Mouse (Mus musculus) heart, postnatal 36 days (tissue): Measurements from ENCODE around the gene Krtap5-1. TPM values are rescaled to one million over a fixed set of nuclear protein-coding genes. Genes with fewer than 3 reads are reported as not detected.
"Not testable (repeated sequence)": the region's sequence is repeated elsewhere in the genome, so short reads cannot be mapped to it uniquely, and the experiment has no call there.

Experiments
- DNase-seq, 2 experiments: peaks; one replicate each; pipeline ENCODE4 v3.0.0; 2021 to 2022
- intact Hi-C: fragments of 180-260 bp; cut with DNase I; formaldehyde crosslinking; loops from one replicate; pipeline ENCODE4 v1.15.1; 2025
- total RNA-seq, 2 experiments: library from RNA; stranded (reverse); gene quantifications; 2 replicates each; pipeline ENCODE4 v1.2.3; 2021

The Krtap5-1 gene
- not detected for total RNA-seq

DNA sequence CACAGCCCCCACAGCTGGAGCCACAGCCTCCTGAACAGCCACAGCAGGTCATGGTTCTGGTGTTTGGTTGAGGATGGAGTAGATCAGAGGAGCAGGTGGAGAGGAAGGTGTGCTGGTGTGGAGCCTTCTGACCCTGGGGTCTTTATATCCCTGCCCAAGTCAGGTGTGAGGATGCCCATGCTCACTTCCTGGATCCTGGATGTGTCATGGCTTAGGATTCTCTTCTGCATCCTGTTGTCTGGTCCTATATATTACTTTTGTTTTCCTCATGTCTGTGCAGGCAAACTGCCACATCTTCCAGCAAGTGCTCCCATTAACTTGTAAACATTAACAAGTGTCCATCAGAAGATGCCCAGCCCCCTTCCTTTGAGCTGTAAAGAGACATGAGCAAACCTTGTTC lies at the start of gene Krtap5-1:
Gene Krtap5-1, minus strand, starts transcription at position 101 of the 400 bp plus-strand sequence.
- intact Hi-C loops, DNase-seq: not testable (repeated sequence)

DNA sequence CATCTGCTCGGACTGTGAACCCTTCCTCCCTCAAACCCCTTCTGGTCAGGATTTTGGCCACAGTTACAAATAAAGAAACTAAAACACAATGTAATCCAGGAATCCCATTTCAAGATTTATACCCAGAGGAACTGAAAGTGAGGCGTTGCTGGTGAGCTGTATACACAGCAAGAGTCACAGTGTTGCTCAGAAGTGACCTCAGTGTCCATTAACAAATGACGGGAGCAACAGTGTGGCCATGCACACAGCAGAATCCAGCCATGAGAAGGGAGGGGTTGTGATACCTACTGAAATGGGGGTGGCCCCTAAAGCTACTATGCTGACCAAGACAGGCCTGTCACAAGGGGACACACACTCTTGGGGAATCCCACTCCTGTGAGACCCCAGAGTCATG lies 45.3 kb upstream of the Krtap5-1 start:
- DNase-seq = no peak
- intact Hi-C loops = no loop called here

DNA sequence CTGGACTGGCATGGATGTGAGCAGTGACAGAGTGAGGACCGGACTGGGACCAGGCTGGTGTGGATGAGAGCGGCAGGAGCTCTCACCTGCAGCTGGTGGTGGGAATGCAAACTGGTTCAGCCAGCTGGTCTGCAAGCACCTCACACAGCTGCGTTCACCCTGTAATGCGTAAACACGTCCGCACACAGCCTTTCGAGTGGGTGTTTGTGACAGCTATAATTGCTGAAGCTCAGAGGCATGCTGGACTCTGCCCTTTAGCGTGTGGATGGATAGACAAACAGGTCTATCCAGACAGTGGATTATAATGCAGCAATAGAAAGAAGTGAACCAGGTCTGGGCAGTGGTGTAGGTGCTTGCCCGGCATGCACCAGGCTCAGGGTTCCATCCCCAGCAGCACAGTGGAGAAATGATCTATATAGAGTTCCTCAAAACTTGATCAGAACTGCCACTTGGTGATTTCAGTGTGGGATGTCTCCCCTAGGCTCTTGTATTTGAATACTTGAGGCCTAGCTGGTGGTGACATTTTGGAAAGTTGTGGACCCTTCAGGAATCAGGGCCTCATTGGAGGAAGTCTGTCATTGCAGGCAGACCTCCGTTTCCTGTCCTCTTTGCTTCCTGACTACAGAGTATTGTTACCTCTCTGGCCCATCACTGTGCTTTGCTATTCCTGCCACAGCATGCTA lies 44.8 kb upstream of the Krtap5-1 start:
- intact Hi-C loops = no loop called here
- no peak for DNase-seq

DNA sequence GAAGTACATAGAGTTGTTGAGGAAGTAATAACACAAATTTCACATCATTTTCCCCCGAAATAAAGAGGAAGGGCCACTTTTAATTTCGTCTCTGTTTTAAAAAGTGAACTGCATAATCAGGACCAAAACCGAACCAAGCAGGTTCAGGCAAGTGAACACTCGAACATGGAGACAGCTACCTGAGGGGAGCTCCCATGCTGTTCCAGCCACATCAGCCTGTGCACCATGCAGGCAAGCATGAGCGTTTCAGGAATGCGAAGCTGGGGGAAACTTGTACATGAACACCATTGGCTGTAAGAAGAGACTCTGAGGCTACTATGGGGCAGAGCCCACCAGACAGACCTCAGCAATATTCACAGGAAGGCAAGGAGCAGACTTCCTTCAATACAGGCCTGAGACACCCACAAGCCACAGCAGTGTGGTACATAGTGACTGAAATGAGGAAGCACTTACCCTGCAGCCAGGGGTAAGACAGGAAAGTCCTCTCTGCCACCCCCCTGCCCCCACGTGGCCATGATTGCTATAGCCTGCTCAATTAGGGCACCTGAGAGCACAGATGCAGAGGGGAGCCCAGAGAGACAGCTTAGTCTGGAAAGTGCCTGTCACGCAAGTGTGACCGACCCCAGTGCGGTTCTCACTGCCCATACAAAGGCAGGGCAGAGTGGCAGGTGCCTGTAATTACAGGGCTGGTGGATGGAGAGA lies 43.5 kb upstream of the Krtap5-1 start:
- DNase-seq = no peak
- intact Hi-C loops = no loop called here

DNA sequence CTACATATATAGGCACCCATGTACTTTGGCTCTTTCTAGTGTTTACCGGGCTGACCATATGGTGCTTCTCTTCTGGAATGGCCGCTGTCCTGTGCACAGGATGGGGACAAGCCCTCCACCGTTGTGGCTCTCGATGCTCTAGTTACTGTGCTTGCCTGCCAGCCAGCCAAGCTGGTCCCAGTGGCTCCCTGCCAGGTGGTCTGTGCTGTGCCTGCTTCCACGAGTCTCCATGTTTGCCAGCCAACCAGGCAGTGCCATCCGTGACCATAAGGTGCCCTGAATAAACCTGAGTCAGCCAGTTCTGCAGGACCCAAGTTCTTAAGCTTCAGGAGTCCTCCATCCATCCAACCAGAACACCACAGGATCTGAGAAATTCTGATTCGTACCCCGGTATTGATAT lies 38.2 kb upstream of the Krtap5-1 start:
- no peak for DNase-seq
- intact Hi-C loops = loop anchor here (2.0 kb wide), 3 partner anchors 92 to 342 kb away; partner anchors contain the start of gene Tnnt3

DNA sequence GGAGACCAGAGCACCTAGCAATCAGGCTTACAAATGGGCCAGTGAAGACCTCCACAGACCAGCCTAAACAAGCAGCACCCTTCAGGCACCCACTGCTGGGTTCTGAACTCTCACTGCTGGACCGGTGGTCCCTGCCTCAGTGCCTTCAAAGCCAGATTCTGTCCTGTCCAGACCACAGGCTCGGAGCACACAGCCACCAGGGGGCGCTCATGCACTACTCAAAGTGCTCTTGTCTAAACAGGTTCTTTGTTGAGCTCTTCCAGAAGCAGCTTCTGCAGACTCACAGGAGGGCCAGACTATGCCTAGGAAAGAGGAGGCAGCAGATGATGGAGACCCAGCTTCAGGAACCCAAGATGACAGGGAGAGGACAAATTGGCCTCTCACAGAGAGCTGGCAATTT lies 37.3 kb upstream of the Krtap5-1 start:
- peak; percentile 88 to 92 for DNase-seq
- intact Hi-C loops = loop anchor here (1.0 to 5.0 kb wide), 6 partner anchors 18 to 343 kb away; partner anchors contain the start of gene Tnnt3

DNA sequence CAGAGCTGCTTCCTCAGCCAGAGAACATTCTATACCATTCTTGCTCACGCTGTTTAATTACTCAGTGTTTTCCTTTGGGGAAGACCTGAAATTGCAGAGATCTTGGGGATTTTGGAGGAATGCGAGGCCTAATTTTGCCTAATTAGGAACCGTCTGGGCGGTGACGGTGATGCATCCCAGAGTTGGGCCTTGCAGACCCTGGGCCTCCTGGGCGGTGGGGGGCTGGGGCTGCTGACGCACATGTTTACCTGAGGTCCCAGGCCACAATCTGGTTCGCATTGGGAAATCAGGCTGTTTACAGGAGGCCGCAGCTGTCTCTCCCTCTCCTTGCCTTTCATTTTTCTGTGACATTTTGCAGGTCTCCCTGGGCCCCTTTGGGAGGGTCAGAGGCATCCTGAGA lies 35.8 kb upstream of the Krtap5-1 start:
- not testable (repeated sequence) for DNase-seq
- intact Hi-C loops = loop anchor here (5.0 kb wide), 1 partner anchor 250 kb away; no protein-coding TSS in a partner anchor

DNA sequence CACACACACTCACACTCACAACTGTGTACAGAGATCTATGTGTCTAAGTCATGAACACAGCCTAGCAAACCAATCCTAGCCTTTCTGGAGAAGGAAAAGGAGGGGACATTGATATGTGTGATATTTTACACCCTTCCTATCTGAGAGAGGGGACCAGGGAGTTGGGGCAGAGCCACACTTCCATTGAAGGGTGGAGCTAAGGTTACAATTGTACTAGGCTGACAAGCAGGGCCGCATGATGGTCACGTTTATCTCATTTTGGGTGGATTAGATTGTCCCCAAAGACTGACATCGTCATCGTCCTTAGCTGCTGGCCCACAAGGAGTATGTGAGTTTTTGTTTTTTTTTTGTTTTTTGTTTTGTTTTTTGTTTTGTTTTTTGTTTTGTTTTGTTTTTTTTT lies 34.4 kb upstream of the Krtap5-1 start:
- intact Hi-C loops = loop anchor here (5.0 kb wide), 1 partner anchor 251 kb away; no protein-coding TSS in a partner anchor

DNA sequence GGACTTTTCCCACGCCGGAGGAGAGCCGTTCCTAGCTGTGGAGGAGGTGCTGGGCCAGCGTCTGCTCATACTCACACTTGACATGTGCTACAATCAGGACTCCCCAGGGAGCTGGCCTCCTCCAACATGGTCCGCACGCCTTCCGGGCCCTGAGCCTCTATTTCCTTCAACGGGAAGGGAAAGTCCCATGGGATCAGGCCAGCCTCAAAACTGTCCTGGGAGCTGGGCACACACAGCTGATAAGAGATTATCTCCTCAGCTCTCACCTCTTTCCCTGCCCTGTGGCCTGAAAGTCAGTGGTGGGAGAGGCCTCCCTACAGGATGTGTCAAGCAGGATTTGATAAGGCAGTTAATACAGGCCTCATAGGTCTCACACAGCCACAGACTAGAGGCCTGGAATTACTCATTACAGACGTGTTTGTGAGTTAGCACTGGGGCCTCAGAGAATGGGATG lies 33.4 kb upstream of the Krtap5-1 start:
- DNase-seq = peak; percentile 74 to 76
- intact Hi-C loops = loop anchor here (5.0 kb wide), 1 partner anchor 252 kb away; no protein-coding TSS in a partner anchor

More for the DNA sequence above, 34.4 kb upstream of the Krtap5-1 start:
- DNase-seq = no peak

DNA sequence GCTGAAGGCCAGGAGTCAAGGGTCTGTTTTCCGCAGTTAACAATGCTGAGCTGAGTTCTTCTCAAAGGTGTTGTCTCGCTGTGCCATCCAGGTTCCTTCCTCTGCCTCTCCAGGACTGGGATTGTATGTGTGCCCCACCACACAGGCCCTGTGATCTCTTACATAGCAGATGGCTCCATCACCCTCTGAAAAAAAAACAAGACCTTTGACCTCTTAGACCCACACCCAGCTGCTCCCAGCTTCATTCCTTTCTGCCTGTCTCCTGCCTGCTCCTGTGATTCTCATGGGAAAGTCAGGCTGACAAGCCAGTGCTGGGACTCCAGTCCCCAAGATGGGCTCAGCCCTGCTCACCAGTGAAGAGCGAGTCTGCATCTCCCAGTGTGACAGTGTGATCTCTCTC lies 31.6 kb upstream of the Krtap5-1 start:
- intact Hi-C loops = no loop called here
- DNase-seq = no peak

DNA sequence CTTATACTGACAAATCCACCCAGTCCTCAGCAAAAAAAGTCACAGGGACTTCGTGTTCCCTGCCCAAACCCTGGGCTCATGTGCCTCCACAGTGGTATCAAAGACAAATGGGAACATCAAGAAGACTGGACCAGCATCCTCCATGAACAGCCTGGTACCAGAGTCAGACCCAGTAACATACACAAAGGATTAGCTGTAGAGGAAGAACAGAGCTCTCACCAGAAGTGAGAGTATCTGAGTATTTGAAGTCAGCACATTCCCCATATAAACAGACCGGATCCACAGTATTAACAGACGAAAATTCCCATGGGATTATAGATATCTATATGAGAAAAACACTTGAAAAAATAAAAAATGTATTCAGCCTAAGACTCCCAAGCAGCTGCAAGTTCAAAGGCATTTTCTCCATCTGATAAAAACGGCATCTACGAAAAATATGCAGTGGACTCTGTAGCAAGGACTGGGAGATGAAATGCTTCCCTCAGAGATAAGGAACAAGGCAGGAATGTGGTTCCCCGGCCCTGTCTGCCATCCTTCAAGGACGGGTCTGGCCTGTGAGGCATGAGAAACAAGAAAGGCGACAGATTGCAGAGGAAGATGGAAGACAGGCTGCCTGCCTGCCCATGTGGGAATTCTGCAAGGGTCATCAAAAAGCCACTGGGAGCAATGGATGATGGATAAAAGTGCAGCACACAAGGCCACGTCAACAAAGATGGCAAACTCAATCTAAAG lies 30.0 kb upstream of the Krtap5-1 start:
- DNase-seq = no peak

DNA sequence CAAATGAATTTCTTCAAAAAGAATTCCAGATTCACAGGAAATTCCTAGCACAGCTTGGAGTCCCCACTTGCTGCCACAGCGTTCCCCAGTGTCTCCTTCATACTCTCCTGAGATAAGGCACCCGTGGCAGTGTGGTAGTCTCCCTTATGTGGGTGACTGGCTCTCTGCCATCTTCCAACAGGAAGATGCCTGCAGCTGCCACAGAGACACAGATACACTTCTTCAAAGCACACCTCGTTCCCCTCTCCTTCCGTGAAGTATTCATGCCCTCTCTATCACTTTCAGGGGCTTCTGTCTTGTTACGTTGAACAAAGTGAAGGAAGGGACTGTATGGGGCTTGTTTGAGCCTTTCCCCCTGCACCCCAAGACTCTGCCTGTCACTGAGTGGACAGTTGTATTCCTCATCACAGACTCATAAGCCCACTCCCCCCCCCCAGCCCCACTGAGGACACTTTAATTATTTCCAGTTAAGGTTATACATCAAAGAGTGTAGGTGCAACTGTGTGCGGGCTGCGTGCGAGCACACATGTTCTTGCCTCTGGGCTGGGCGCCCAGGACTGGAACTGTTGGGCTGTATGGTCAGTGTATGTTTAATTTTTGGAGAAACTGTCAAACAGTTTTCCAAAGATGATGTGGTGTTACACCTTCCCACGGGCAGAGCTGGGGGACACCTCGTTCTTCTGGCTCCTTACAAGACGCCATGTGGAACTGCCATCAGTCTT lies 26.6 kb upstream of the Krtap5-1 start:
- intact Hi-C loops = no loop called here
- no peak for DNase-seq

More for the DNA sequence above, 30.0 kb upstream of the Krtap5-1 start:
- intact Hi-C loops = no loop called here

DNA sequence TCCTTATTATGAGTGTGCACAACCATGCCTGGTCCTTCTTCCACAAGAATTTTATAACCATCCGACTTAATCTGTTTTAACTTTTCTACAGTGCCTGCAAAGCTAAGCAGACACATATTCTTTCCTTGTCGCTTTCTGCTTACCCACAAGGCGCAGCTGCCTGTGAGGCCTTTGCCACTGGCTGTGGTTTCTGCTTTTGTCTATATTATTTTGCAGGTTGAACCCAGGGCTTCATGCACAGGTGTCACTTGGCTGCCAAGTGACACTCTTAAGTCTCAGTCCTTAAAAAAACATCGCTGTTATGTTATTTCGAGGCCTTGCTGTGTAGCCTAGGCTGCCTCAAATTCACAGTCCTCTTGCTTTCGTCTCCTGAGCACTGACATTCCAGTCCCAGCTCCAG lies 25.7 kb upstream of the Krtap5-1 start:
- no peak for DNase-seq
- intact Hi-C loops = no loop called here

DNA sequence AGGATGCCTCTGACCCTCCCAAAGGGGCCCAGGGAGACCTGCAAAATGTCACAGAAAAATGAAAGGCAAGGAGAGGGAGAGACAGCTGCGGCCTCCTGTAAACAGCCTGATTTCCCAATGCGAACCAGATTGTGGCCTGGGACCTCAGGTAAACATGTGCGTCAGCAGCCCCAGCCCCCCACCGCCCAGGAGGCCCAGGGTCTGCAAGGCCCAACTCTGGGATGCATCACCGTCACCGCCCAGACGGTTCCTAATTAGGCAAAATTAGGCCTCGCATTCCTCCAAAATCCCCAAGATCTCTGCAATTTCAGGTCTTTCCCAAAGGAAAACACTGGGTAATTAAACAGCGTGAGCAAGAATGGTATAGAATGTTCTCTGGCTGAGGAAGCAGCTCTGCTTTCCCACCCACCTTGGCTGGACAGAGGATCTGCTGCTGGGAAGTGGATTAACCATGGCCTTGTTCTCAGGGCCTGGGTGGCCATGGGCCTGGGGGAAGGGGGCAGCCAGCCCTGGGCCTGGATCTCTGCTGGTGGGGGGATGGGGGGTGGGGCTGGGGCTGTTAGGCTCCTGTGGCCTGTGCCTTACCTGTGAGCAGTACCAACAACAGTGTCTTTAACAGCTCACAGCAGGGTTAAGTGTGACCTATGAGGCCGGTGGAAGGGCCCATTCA lies 24.9 kb upstream of the Krtap5-1 start:
- DNase-seq, intact Hi-C loops: not testable (repeated sequence)

DNA sequence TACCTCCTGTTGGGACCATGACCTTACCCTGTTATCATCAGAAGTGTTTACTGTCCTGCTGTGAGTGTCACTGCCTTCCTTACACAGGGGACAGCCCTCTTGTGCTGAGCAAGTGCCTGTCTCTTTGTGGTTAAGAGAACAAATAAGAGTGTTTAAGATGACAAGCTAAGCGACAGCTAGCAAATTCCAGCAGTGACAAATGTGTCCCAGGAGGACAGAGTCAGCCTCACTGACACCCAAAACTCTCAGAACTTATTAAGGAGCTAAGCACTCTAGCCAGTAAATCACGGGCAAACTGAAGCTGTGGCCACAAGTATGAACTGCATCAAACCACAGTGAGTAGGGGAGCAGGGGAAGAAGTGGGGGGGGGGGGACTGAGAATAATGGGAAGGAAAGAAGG lies 24.0 kb upstream of the Krtap5-1 start:
- DNase-seq = no peak
- intact Hi-C loops = no loop called here

DNA sequence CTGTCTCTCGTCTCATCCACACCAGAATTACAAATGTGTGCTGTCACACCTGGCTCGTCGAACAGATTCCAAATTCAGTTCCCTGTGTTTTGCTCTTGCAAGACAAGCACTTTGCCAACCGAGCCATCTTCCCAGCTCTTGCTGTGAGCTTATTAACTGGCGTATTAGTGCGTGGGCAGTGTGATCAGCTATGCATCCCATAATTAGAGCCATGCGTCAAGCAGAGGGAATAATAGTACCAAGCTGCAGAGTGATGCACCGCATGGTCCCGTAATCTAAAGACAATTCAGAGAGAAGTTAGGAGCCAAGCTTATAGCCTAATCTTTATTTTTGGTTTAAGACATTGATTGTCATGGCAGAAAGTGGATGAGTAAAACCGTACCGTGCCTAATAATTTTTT lies 22.2 kb upstream of the Krtap5-1 start:
- intact Hi-C loops = no loop called here
- DNase-seq = no peak

DNA sequence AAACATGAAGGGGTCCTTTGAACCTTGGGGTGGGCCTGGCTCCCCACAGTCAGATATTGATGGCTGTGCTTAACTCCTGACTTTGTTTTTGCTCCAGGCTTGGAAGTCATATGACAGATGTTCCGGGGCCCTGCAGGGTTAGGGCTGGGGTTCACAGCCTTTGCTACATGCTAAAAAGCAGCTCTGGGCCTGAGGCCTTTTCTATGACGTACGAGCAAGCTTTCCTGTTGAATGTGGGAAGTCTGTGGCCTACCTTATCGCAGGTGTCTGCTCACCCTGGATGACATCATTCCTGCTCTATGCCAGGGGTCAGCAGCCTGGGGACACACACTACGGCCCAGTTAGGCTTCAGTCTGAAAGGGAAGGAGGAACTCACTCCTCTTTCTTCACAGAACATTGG lies 20.3 kb upstream of the Krtap5-1 start:
- intact Hi-C loops = loop anchor here (2.0 kb wide), 3 partner anchors 118 to 358 kb away; partner anchors contain the start of gene Syt8

DNA sequence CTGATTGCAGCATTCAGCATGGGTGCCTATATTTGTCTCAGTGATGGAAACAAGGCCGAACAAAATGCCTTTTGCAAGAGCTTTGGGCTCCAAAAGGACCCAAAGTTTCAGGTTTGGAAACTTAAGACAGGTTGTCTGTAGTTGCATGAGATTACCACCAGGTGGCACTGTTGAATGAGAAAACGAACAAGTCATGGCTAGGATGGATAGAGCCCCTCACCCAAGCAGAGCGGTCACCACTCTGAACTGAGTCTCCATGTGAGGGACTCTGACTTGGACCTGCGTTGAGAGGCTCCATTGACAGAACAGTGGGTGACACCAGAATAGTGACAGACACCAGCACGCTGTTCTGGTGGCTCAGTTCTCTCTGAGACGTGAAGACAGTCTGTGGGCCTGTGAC lies 19.6 kb upstream of the Krtap5-1 start:
- peak; percentile 48 to 50 for DNase-seq
- intact Hi-C loops = loop anchor here (1.0 to 2.0 kb wide), 4 partner anchors 18 to 358 kb away; partner anchors contain the start of gene Syt8

More for the DNA sequence above, 20.3 kb upstream of the Krtap5-1 start:
- no peak for DNase-seq

DNA sequence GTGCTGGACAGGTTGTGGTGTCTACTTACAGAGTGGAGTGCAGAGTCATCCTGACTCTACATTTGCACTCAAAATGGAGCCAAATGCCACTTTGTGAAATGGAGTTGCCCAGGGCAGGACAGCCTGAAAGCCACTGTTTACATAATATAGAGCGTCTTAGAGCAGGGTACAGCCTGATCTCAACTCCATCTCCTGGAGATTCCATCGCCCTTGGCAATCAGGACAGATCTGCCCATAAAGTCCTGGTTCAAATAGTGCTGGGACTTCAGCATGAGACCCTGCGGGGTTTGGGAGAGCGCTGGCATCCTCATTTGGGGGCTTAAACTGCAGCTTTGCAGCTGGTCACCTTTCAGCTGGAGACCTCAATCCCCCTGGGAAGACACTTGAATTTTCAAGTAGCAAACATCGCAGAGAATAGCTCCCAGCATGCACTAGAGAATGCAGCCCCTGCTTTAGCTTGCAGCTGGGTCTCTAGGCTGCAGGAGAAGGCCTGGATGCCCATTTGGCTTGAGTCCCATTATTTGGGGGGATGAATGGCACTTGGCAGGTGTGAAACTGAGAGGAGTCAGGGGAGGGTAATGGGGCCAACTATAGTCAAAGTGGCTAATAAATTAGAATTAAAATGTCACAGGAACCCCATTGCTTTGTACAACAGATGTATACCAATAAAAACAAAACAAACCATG lies 17.8 kb upstream of the Krtap5-1 start:
- intact Hi-C loops = no loop called here
- no peak for DNase-seq
